13 mouse cellular contexts compared by ENCODE assay signal in genomic region chr2:154425522-154425921, GRCm38 (mm10). TPM values are rescaled to one million over a fixed set of nuclear protein-coding genes. Genes with fewer than 3 reads are reported as not detected.
DNase-seq lines count a peak whose midpoint lies in the region; ATAC-seq and TF ChIP-seq lines count a peak whose summit lies in the region.
"Had no signal": no experiment of that assay in that cellular context is flagged by ENCODE, and none has a peak within 500 bp of the region (broad histone marks: within the 10 kb centered on the region; RNA-seq: fewer than 3 reads in every experiment).

No protein-coding gene starts in this region.

- H3K36me3 ChIP-seq in hindbrain, embryonic 10.5 days = no peaks in the 10 kb centered on the region
- H3K36me3 ChIP-seq in hindbrain, embryonic 16.5 days (ENCODE audit: control insufficient read depth, insufficient read depth, low read length) = no peaks in the 10 kb centered on the region
- no peaks in the 10 kb centered on the region for H3K36me3 ChIP-seq in testis, adult 2 months (ENCODE audit: control insufficient read depth, insufficient read depth, low read length)
- H3K36me3 ChIP-seq in hindbrain, embryonic 13.5 days = no peaks in the 10 kb centered on the region
- H3K36me3 ChIP-seq: embryonic facial prominence, embryonic 12.5 days; heart, embryonic 10.5 days had no signal

- no peak for DNase-seq in hindbrain, embryonic 10.5 days (ENCODE audit: low spot score)
- no peak for DNase-seq in testis, postnatal 14 days (ENCODE audit: low spot score)
- no peak for DNase-seq in frontal cortex, postnatal 10 days (ENCODE audit: low spot score in 2 of 2)
- no peak for DNase-seq in adrenal gland, adult (ENCODE audit: inconsistent age in 2 of 2, low spot score in 1 of 2)
- DNase-seq in layer of hippocampus, adult 18-20 months (ENCODE audit: low spot score in 2 of 2) = no peak
- DNase-seq: cerebellum, adult 9-10 months; lung, postnatal 14 days had no signal

- no peak for TF ChIP-seq POLR2A in testis, adult 2 months (IDR thresholded peaks at IDR 0.05; ENCODE audit: control insufficient read depth, low read depth, low read length)

- no peaks in the 10 kb centered on the region for H3K9me3 ChIP-seq in hindbrain, embryonic 10.5 days
- H3K9me3 ChIP-seq in hindbrain, embryonic 16.5 days (ENCODE audit: control insufficient read depth, low read length) = no peaks in the 10 kb centered on the region
- H3K9me3 ChIP-seq in hindbrain, embryonic 13.5 days = no peaks in the 10 kb centered on the region
- H3K9me3 ChIP-seq: embryonic facial prominence, embryonic 12.5 days; heart, embryonic 10.5 days had no signal

- TF ChIP-seq CTCF in testis, adult 2 months (IDR thresholded peaks at IDR 0.05; ENCODE audit: control insufficient read depth, insufficient read depth, insufficient replicate concordance, low read depth, low read length) = no peak

- H3K9ac ChIP-seq in hindbrain, embryonic 16.5 days (ENCODE audit: low read depth, low read length) = no peak overlapping the region
- H3K9ac ChIP-seq in hindbrain, embryonic 13.5 days = no peak overlapping the region

- H3K4me1 ChIP-seq in hindbrain, embryonic 10.5 days (replicated peaks) = peaks cover 47% of the 10 kb centered on the region
- H3K4me1 ChIP-seq in hindbrain, embryonic 16.5 days (ENCODE audit: control insufficient read depth, insufficient read depth, low read depth, low read length) = peaks cover 17% of the 10 kb centered on the region
- H3K4me1 ChIP-seq in testis, adult 2 months (ENCODE audit: control insufficient read depth, insufficient read depth, low read length) = peaks cover 13% of the 10 kb centered on the region
- H3K4me1 ChIP-seq in hindbrain, embryonic 13.5 days (replicated peaks) = peaks cover 32% of the 10 kb centered on the region

- peak overlapping the region; percentile 56; the same call in 1 of the 2 replicates for H3K4me3 ChIP-seq in hindbrain, embryonic 10.5 days
- H3K4me3 ChIP-seq in hindbrain, embryonic 16.5 days (ENCODE audit: low read length) = no peak overlapping the region
- H3K4me3 ChIP-seq in testis, adult 2 months (ENCODE audit: control insufficient read depth, low read depth, low read length) = no peak overlapping the region
- no peak overlapping the region for H3K4me3 ChIP-seq in hindbrain, embryonic 13.5 days

- ATAC-seq in hindbrain, embryonic 16.5 days = no peak
- ATAC-seq in hindbrain, embryonic 13.5 days (ENCODE audit: low FRiP score) = no peak
- ATAC-seq: inflammation-experienced regulatory T-cells, adult 6 months had no signal

- 85% methylated on average over 3 of the region's 3 CpGs for WGBS in hindbrain, embryonic 10.5 days
- 77% methylated on average over 3 of the region's 3 CpGs for WGBS in hindbrain, embryonic 16.5 days
- 88% methylated on average over 3 of the region's 3 CpGs for WGBS in hindbrain, embryonic 13.5 days

- peak overlapping the region; percentile 94 for H3K27ac ChIP-seq in hindbrain, embryonic 10.5 days
- no peak overlapping the region for H3K27ac ChIP-seq in hindbrain, embryonic 16.5 days (ENCODE audit: low read depth, low read length)
- peak overlapping the region; percentile 97 for H3K27ac ChIP-seq in testis, adult 2 months (ENCODE audit: control insufficient read depth, insufficient read depth, low read depth, low read length)
- peak overlapping the region; percentile 93 for H3K27ac ChIP-seq in hindbrain, embryonic 13.5 days

- H3K27me3 ChIP-seq in hindbrain, embryonic 10.5 days (ENCODE audit: insufficient read depth, poor library complexity, severe bottlenecking) = peaks cover 21% of the 10 kb centered on the region
- H3K27me3 ChIP-seq in hindbrain, embryonic 16.5 days (replicated peaks; ENCODE audit: control insufficient read depth, insufficient read depth, low read length) = no peaks in the 10 kb centered on the region
- H3K27me3 ChIP-seq in testis, adult 2 months (ENCODE audit: control insufficient read depth, insufficient read depth, low read length) = no peaks in the 10 kb centered on the region
- H3K27me3 ChIP-seq in hindbrain, embryonic 13.5 days = 0 out of 2 replicates have a peak, but pooled peaks cover 2% of the 10 kb centered on the region

- H3K4me2 ChIP-seq in hindbrain, embryonic 16.5 days (ENCODE audit: low read length) = no peak overlapping the region
- no peak overlapping the region for H3K4me2 ChIP-seq in hindbrain, embryonic 13.5 days

RNA-seq across cellular contexts. Expression of gene Cbfa2t2, which starts 10.8 kb away (rescaled TPM):
- 79.1 and 84.9 TPM in 2 replicates for polyA plus RNA-seq in hindbrain, embryonic 10.5 days (2016; fragmentation: Nextera tagmentation; extraction: Ambion mirVana)
- 39.8 and 50.9 TPM in 2 replicates for polyA plus RNA-seq in hindbrain, embryonic 16.5 days (2015; fragmentation: Nextera tagmentation; extraction: Ambion mirVana)
- 10.2 and 12.6 TPM in 2 replicates for polyA plus RNA-seq in testis, adult 2 months (2012; rRNA removed)
- 56.1 and 58.7 TPM in 2 replicates for polyA plus RNA-seq in hindbrain, embryonic 13.5 days (2015; fragmentation: Nextera tagmentation; extraction: Ambion mirVana)
- total RNA-seq in layer of hippocampus, adult 18-20 months (2021) = 10 to 100 TPM; 47.9 to 48.9 TPM

RNA-seq across cellular contexts. Expression of gene Snta1, which starts 17.6 kb away (rescaled TPM):
- polyA plus RNA-seq in hindbrain, embryonic 10.5 days (2016; fragmentation: Nextera tagmentation; extraction: Ambion mirVana) = 5.3 and 7.9 TPM in 2 replicates
- 14.0 and 15.1 TPM in 2 replicates for polyA plus RNA-seq in hindbrain, embryonic 16.5 days (2015; fragmentation: Nextera tagmentation; extraction: Ambion mirVana)
- polyA plus RNA-seq in testis, adult 2 months (2012; rRNA removed) = 5.7 and 7.2 TPM in 2 replicates
- 7.4 and 7.6 TPM in 2 replicates for polyA plus RNA-seq in hindbrain, embryonic 13.5 days (2015; fragmentation: Nextera tagmentation; extraction: Ambion mirVana)
- 10 to 100 TPM; 45.3 to 47.7 TPM for total RNA-seq in layer of hippocampus, adult 18-20 months (2021)
- polyA plus RNA-seq: inflammation-experienced regulatory T-cells, adult 6 months had no signal

RNA-seq across cellular contexts. Expression of gene Cdk5rap1, which starts 52.7 kb away (rescaled TPM):
- polyA plus RNA-seq in hindbrain, embryonic 10.5 days (2016; fragmentation: Nextera tagmentation; extraction: Ambion mirVana) = 13.9 and 16.0 TPM in 2 replicates
- 13.4 and 15.9 TPM in 2 replicates for polyA plus RNA-seq in hindbrain, embryonic 16.5 days (2015; fragmentation: Nextera tagmentation; extraction: Ambion mirVana)
- polyA plus RNA-seq in testis, adult 2 months (2012; rRNA removed) = 3.1 and 5.0 TPM in 2 replicates
- 16.0 and 16.1 TPM in 2 replicates for polyA plus RNA-seq in hindbrain, embryonic 13.5 days (2015; fragmentation: Nextera tagmentation; extraction: Ambion mirVana)
- 10 to 100 TPM; 14.8 to 14.9 TPM for total RNA-seq in layer of hippocampus, adult 18-20 months (2021)
